Mouse (Mus musculus): Measurements from ENCODE around the gene Casq1.

The Casq1 gene

GRCm38 (mm10) chr1:172183056-172183455, 36.6 kb downstream of the Casq1 start:
- DNase-seq (ENCODE audit: low spot score): no peak

GRCm38 (mm10) chr1:172181777-172182176, 37.9 kb downstream of the Casq1 start:
- no peak for DNase-seq (ENCODE audit: low spot score)

- no peak for DNase-seq (ENCODE audit: low spot score)
Observed at GRCm38 (mm10) chr1:172180881-172181280, 38.8 kb downstream of the Casq1 start.

GRCm38 (mm10) chr1:172179102-172179501, 40.6 kb downstream of the Casq1 start:
- DNase-seq (ENCODE audit: low spot score): no peak

GRCm38 (mm10) chr1:172177791-172178190, 41.9 kb downstream of the Casq1 start:
- DNase-seq (ENCODE audit: low spot score): no peak

GRCm38 (mm10) chr1:172173181-172173580, 46.5 kb downstream of the Casq1 start:
- DNase-seq (ENCODE audit: low spot score): no peak

GRCm38 (mm10) chr1:172172381-172172780, 47.3 kb downstream of the Casq1 start:
- no peak for DNase-seq (ENCODE audit: low spot score)

- DNase-seq (ENCODE audit: low spot score): no peak
Observed at GRCm38 (mm10) chr1:172169809-172170208, 49.9 kb downstream of the Casq1 start.

- DNase-seq (ENCODE audit: low spot score): no peak
Observed at GRCm38 (mm10) chr1:172167911-172168310, 51.8 kb downstream of the Casq1 start.

GRCm38 (mm10) chr1:172162959-172163358, 56.7 kb downstream of the Casq1 start:
- no peak for DNase-seq (ENCODE audit: low spot score)

GRCm38 (mm10) chr1:172162009-172162408, 57.7 kb downstream of the Casq1 start:
- DNase-seq (ENCODE audit: low spot score): peak; percentile 45

- no peak for DNase-seq (ENCODE audit: low spot score)
Observed at GRCm38 (mm10) chr1:172160508-172160907, 59.2 kb downstream of the Casq1 start.

- no peak for DNase-seq (ENCODE audit: low spot score)
Observed at GRCm38 (mm10) chr1:172159970-172160369, 59.7 kb downstream of the Casq1 start.

Measured in lung, postnatal 25 days (tissue).